In the genomic region with DNA sequence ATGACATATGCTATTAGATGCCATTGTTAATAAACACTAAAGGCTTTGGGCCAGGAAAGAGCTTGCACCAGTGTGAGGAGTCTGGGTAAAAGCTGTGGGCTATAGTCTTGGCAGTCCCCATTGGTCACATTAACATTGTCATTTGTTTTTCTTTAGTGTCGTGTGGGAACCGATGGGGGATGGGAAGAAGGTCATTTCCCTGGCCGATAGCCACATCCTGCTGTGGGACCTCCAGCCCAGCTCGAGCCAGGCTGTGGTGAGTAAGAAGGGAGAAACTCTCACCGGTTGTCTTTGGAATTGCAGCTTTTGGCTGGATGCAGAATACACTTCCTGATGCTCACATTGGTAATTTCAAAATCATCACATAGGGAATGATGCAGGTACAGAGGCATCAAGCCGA, we compare ENCODE assay signal across 20 mouse cellular contexts.
DNase-seq lines count a peak whose midpoint lies in the region; ATAC-seq and TF ChIP-seq lines count a peak whose summit lies in the region.
"Had no signal": no experiment of that assay in that cellular context is flagged by ENCODE, and none has a peak within 500 bp of the region (broad histone marks: within the 10 kb centered on the region; RNA-seq: fewer than 3 reads in every experiment).

No protein-coding gene starts in this region.

- no peak for TF ChIP-seq POLR2A in kidney, adult 2 months (IDR thresholded peaks at IDR 0.05; ENCODE audit: low read depth, low read length)
- no peak for TF ChIP-seq POLR2A in cerebellum, adult 2 months (IDR thresholded peaks at IDR 0.05; ENCODE audit: borderline replicate concordance, insufficient read depth, low read length)

- H3K36me3 ChIP-seq in kidney, adult 2 months (ENCODE audit: control insufficient read depth, insufficient read depth, low read length): no peaks in the 10 kb centered on the region
- no peaks in the 10 kb centered on the region for H3K36me3 ChIP-seq in midbrain, embryonic 11.5 days (ENCODE audit: control insufficient read depth, insufficient read depth, low read length)
- no peaks in the 10 kb centered on the region for H3K36me3 ChIP-seq in midbrain, embryonic 15.5 days (replicated peaks)
- H3K36me3 ChIP-seq: forebrain, embryonic 15.5 days; hindbrain, embryonic 15.5 days; limb, embryonic 12.5 days; midbrain, embryonic 13.5 days had no signal

- 61% methylated on average over 6 of the region's 6 CpGs for WGBS in kidney, adult 2 months
- 90% methylated on average over 6 of the region's 6 CpGs for WGBS in midbrain, embryonic 11.5 days
- 86% methylated on average over 6 of the region's 6 CpGs for WGBS in midbrain, embryonic 15.5 days
- 40% methylated on average over 6 of the region's 6 CpGs for WGBS in cerebellum, adult 2 months

- H3K9ac ChIP-seq in midbrain, embryonic 11.5 days (ENCODE audit: low read length): no peak overlapping the region
- no peak overlapping the region for H3K9ac ChIP-seq in midbrain, embryonic 15.5 days
- H3K9ac ChIP-seq: forebrain, embryonic 15.5 days; hindbrain, embryonic 15.5 days; limb, embryonic 12.5 days; liver, embryonic 12.5 days; midbrain, embryonic 13.5 days had no signal

- no peak for TF ChIP-seq CTCF in kidney, adult 2 months (conservative IDR thresholded peaks at IDR 0.05; ENCODE audit: insufficient read depth, insufficient read length, low read depth, low read length)
- TF ChIP-seq CTCF in cerebellum, adult 2 months (IDR thresholded peaks at IDR 0.05; ENCODE audit: borderline replicate concordance, insufficient read depth, low read depth, low read length): no peak

- no peaks in the 10 kb centered on the region for H3K4me1 ChIP-seq in kidney, adult 2 months (ENCODE audit: control insufficient read depth, insufficient read depth, low read length)
- peaks cover 8% of the 10 kb centered on the region; the same call in 1 of the 2 replicates for H3K4me1 ChIP-seq in midbrain, embryonic 11.5 days (ENCODE audit: control insufficient read depth, insufficient read depth, low read length)
- H3K4me1 ChIP-seq in midbrain, embryonic 15.5 days: peaks cover 14% of the 10 kb centered on the region
- H3K4me1 ChIP-seq in cerebellum, adult 2 months (ENCODE audit: control insufficient read depth, insufficient read depth, low read length): peaks cover 3% of the 10 kb centered on the region
- H3K4me1 ChIP-seq: limb, embryonic 12.5 days; liver, embryonic 12.5 days had no signal

- peak; percentile 56 for DNase-seq in adrenal gland, adult 2 months
- DNase-seq in adrenal gland, adult 18-20 months (ENCODE audit: low spot score in 2 of 2): no peak
- peak; percentile 7 for DNase-seq in kidney, adult 2 months
- DNase-seq in kidney, adult 9 months: no peak
- DNase-seq in midbrain, embryonic 11.5 days (ENCODE audit: low spot score, missing footprints): peak; percentile 33
- DNase-seq in cerebellum, adult 2 months: no peak
- DNase-seq: cerebellum, adult 11 months; cerebellum, postnatal 14 days; embryo, embryonic 11 days; gastrocnemius, postnatal 25 days; kidney, adult 11 months; thymus, postnatal 25 days had no signal

- no peaks in the 10 kb centered on the region for H3K9me3 ChIP-seq in midbrain, embryonic 11.5 days (ENCODE audit: control insufficient read depth, low read length)
- no peaks in the 10 kb centered on the region for H3K9me3 ChIP-seq in midbrain, embryonic 15.5 days
- H3K9me3 ChIP-seq: forebrain, embryonic 15.5 days; G1E; hindbrain, embryonic 15.5 days; limb, embryonic 12.5 days; liver, embryonic 12.5 days; midbrain, embryonic 13.5 days had no signal

- ATAC-seq in midbrain, embryonic 11.5 days (ENCODE audit: low FRiP score): no peak
- ATAC-seq in midbrain, embryonic 15.5 days (replicated peaks): no peak
- ATAC-seq: activated CD4-positive, CD25-positive, alpha-beta regulatory T cell, adult 4 months; forebrain, embryonic 15.5 days; liver, embryonic 12.5 days; midbrain, embryonic 13.5 days had no signal

- no peak overlapping the region for H3K4me3 ChIP-seq in kidney, adult 2 months (ENCODE audit: insufficient read depth, low read depth, low read length)
- no peak overlapping the region for H3K4me3 ChIP-seq in midbrain, embryonic 11.5 days (ENCODE audit: low read depth, low read length)
- H3K4me3 ChIP-seq in midbrain, embryonic 15.5 days: no peak overlapping the region
- H3K4me3 ChIP-seq in cerebellum, adult 2 months (replicated peaks; ENCODE audit: insufficient read depth, low read depth, low read length): no peak overlapping the region
- H3K4me3 ChIP-seq: forebrain, embryonic 15.5 days; hindbrain, embryonic 15.5 days; limb, embryonic 12.5 days; liver, embryonic 12.5 days; midbrain, embryonic 13.5 days had no signal

- H3K27me3 ChIP-seq in kidney, adult 2 months (replicated peaks; ENCODE audit: control insufficient read depth, insufficient read depth, low read length): no peaks in the 10 kb centered on the region
- H3K27me3 ChIP-seq in midbrain, embryonic 11.5 days (ENCODE audit: control insufficient read depth, insufficient read depth, low read length): no peaks in the 10 kb centered on the region
- no peaks in the 10 kb centered on the region for H3K27me3 ChIP-seq in midbrain, embryonic 15.5 days (replicated peaks)
- H3K27me3 ChIP-seq in cerebellum, adult 2 months (ENCODE audit: control insufficient read depth, insufficient read depth, low read length): no peaks in the 10 kb centered on the region
- H3K27me3 ChIP-seq: forebrain, embryonic 15.5 days; hindbrain, embryonic 15.5 days; limb, embryonic 12.5 days; liver, embryonic 12.5 days; midbrain, embryonic 13.5 days had no signal

- no peak overlapping the region for H3K27ac ChIP-seq in kidney, adult 2 months (ENCODE audit: insufficient read depth, low read depth, low read length)
- H3K27ac ChIP-seq in midbrain, embryonic 11.5 days (ENCODE audit: low read depth, low read length): no peak overlapping the region
- H3K27ac ChIP-seq in midbrain, embryonic 15.5 days: no peak overlapping the region
- H3K27ac ChIP-seq in cerebellum, adult 2 months (ENCODE audit: insufficient read depth, low read length): no peak overlapping the region
- H3K27ac ChIP-seq: forebrain, embryonic 15.5 days; limb, embryonic 12.5 days; liver, embryonic 12.5 days had no signal

- no peak overlapping the region for H3K4me2 ChIP-seq in midbrain, embryonic 11.5 days
- no peak overlapping the region for H3K4me2 ChIP-seq in midbrain, embryonic 15.5 days
- H3K4me2 ChIP-seq: forebrain, embryonic 15.5 days; hindbrain, embryonic 15.5 days; limb, embryonic 12.5 days; liver, embryonic 12.5 days; midbrain, embryonic 13.5 days had no signal

Comparison
In these comparisons a context has a peak if more than half of its experiments do, and no peak if none do; other contexts are left out.
1. DNase-seq: peak in adrenal gland, adult 2 months (single experiment), kidney, adult 2 months (single experiment) and midbrain, embryonic 11.5 days (single experiment); none in adrenal gland, adult 18-20 months (0 of 2), kidney, adult 9 months (single experiment) and cerebellum, adult 2 months (0 of 2).